Mouse (Mus musculus): ENCODE results near the gene Tex19.1. TPM values are rescaled to one million over a fixed set of nuclear protein-coding genes. Genes with fewer than 3 reads are reported as not detected.

Tex19.1 gene
- total RNA-seq, 1 experiment from 2014 or later: not detected

- DNase-seq: peak; percentile 16
These were observed 2.5 kb upstream of the Tex19.1 start for GRCm38 (mm10) chr11:121143325-121144015.

- no peak for DNase-seq
These were observed 2.2 kb downstream of the Tex19.1 start for GRCm38 (mm10) chr11:121148193-121148592.

- DNase-seq: no peak
These were observed 8.3 kb downstream of the Tex19.1 start for GRCm38 (mm10) chr11:121154203-121154602.

GRCm38 (mm10) chr11:121156411-121156891, 10.5 kb downstream of the Tex19.1 start:
- peak; percentile 63 for DNase-seq

GRCm38 (mm10) chr11:121159971-121160370, 14.0 kb downstream of the Tex19.1 start, which contains the start of gene Uts2r:
Uts2r (plus strand) TSS chr11:121160271.
- no peak for DNase-seq

- no peak for DNase-seq
These were observed 14.8 kb downstream of the Tex19.1 start for GRCm38 (mm10) chr11:121160636-121161346.

- DNase-seq: no peak
These were observed 17.8 kb downstream of the Tex19.1 start for GRCm38 (mm10) chr11:121163751-121164150.

- DNase-seq: no peak
These were observed 27.3 kb downstream of the Tex19.1 start for GRCm38 (mm10) chr11:121173203-121173602.

GRCm38 (mm10) chr11:121174234-121174633, 28.3 kb downstream of the Tex19.1 start:
- DNase-seq: no peak

GRCm38 (mm10) chr11:121176285-121177270, 30.6 kb downstream of the Tex19.1 start:
- peak; percentile 85 for DNase-seq

GRCm38 (mm10) chr11:121189681-121190080, 43.7 kb downstream of the Tex19.1 start:
- peak; percentile 40 for DNase-seq

GRCm38 (mm10) chr11:121192742-121193141, 46.8 kb downstream of the Tex19.1 start:
- no peak for DNase-seq

GRCm38 (mm10) chr11:121193415-121193814, 47.5 kb downstream of the Tex19.1 start:
- DNase-seq: no peak

Other genes starting within 250 kb of the Tex19.1 start
- gene Ccdc57, start 213.3 kb upstream of the Tex19.1 start, total RNA-seq (2021): 12.6 and 17.7 TPM in 2 replicates
- gene Slc16a3, start 197.7 kb upstream of the Tex19.1 start, total RNA-seq (2021): 10.6 and 14.0 TPM in 2 replicates
- 124 and 135 TPM in 2 replicates for gene Csnk1d, start 154.8 kb upstream of the Tex19.1 start, total RNA-seq (2021)
- 0.48 and 3.8 TPM in 2 replicates for gene Cd7, start 106.7 kb upstream of the Tex19.1 start, total RNA-seq (2021)
- gene Sectm1b, start 82.6 kb upstream of the Tex19.1 start, total RNA-seq (2021): not detected in 2 replicates
- not detected in 2 replicates for gene Sectm1a, start 64.9 kb upstream of the Tex19.1 start, total RNA-seq (2021)
- gene Tex19.2, start 27.5 kb upstream of the Tex19.1 start, total RNA-seq (2021): not detected in 2 replicates
- not detected in 2 replicates for gene Uts2r, start 14.1 kb downstream of the Tex19.1 start, total RNA-seq (2021)
- gene Hexdc, start 58.3 kb downstream of the Tex19.1 start, total RNA-seq (2021): 11.5 and 13.7 TPM in 2 replicates
- gene Ogfod3, start 58.6 kb downstream of the Tex19.1 start, total RNA-seq (2021): 23.0 and 24.6 TPM in 2 replicates
- gene Cybc1, start 83.2 kb downstream of the Tex19.1 start, total RNA-seq (2021): 14.3 and 23.7 TPM in 2 replicates
- 29.9 and 36.5 TPM in 2 replicates for gene Narf, start 91.1 kb downstream of the Tex19.1 start, total RNA-seq (2021)
- gene Foxk2, start 113.8 kb downstream of the Tex19.1 start, total RNA-seq (2021): 36.9 and 37.5 TPM in 2 replicates
- gene Wdr45b, start 208.3 kb downstream of the Tex19.1 start, total RNA-seq (2021): 53.3 and 54.3 TPM in 2 replicates
- gene Rab40b, start 242.1 kb downstream of the Tex19.1 start, total RNA-seq (2021): 3.9 and 4.9 TPM in 2 replicates

All from adrenal gland, postnatal 14 days (tissue).